ENCODE assay signal across 7 mouse cellular contexts in genomic region chr6:134640485-134641475, GRCm38 (mm10). TPM values are rescaled to one million over a fixed set of nuclear protein-coding genes. Genes with fewer than 3 reads are reported as not detected.
DNase-seq lines count a peak whose midpoint lies in the region; ATAC-seq lines count a peak whose summit lies in the region.

No protein-coding gene starts in this region.

- no peaks in the 10 kb centered on the region for H3K27me3 ChIP-seq in embryonic facial prominence, embryonic 11.5 days (ENCODE audit: control insufficient read depth, insufficient read depth, low read length)
- H3K27me3 ChIP-seq in limb, embryonic 11.5 days (ENCODE audit: control insufficient read depth, insufficient read depth, low read length), result no peaks in the 10 kb centered on the region
- no peaks in the 10 kb centered on the region for H3K27me3 ChIP-seq in midbrain, embryonic 14.5 days (ENCODE audit: control insufficient read depth, insufficient read depth, low read length)

- peak; percentile 97 for DNase-seq in adrenal gland, postnatal 14 days
- DNase-seq in embryonic facial prominence, embryonic 11.5 days (ENCODE audit: low spot score), result peak; percentile 96
- DNase-seq in heart, adult 11 months, result peak; percentile 99
- DNase-seq in kidney, adult 18-20 months, result peak; percentile 93
- peak; percentile 94 for DNase-seq in limb, embryonic 11.5 days (ENCODE audit: low spot score)
- DNase-seq in midbrain, embryonic 14.5 days, result peak; percentile 98
- DNase-seq in spleen, adult 18-20 months, result peak; percentile 87 to 91

- H3K27ac ChIP-seq in embryonic facial prominence, embryonic 11.5 days (replicated peaks; ENCODE audit: low read depth, low read length), result 0 out of 2 replicates have a peak overlapping the region, but pooled peaks have one; percentile 35
- H3K27ac ChIP-seq in limb, embryonic 11.5 days (replicated peaks; ENCODE audit: low read depth, low read length), result no peak overlapping the region
- peak overlapping the region; percentile 86 for H3K27ac ChIP-seq in midbrain, embryonic 14.5 days (replicated peaks; ENCODE audit: low read depth, low read length)

- peak overlapping the region; percentile 79 for H3K4me2 ChIP-seq in embryonic facial prominence, embryonic 11.5 days (ENCODE audit: low read depth, low read length)
- peak overlapping the region; percentile 73 for H3K4me2 ChIP-seq in limb, embryonic 11.5 days (ENCODE audit: low read depth, severe bottlenecking)
- peak overlapping the region; percentile 71 for H3K4me2 ChIP-seq in midbrain, embryonic 14.5 days (ENCODE audit: low read length)

- peak overlapping the region; percentile 85 for H3K9ac ChIP-seq in embryonic facial prominence, embryonic 11.5 days (replicated peaks; ENCODE audit: low read length)
- H3K9ac ChIP-seq in limb, embryonic 11.5 days (ENCODE audit: low read length), result peak overlapping the region; percentile 71
- peak overlapping the region; percentile 92 for H3K9ac ChIP-seq in midbrain, embryonic 14.5 days (replicated peaks; ENCODE audit: low read length)

- H3K9me3 ChIP-seq in embryonic facial prominence, embryonic 11.5 days (replicated peaks; ENCODE audit: control insufficient read depth, low read length), result no peaks in the 10 kb centered on the region
- no peaks in the 10 kb centered on the region for H3K9me3 ChIP-seq in limb, embryonic 11.5 days (ENCODE audit: control insufficient read depth, low read length)
- H3K9me3 ChIP-seq in midbrain, embryonic 14.5 days (ENCODE audit: control insufficient read depth, low read length), result no peaks in the 10 kb centered on the region

- no peaks in the 10 kb centered on the region for H3K36me3 ChIP-seq in embryonic facial prominence, embryonic 11.5 days (replicated peaks; ENCODE audit: control insufficient read depth, insufficient read depth, low read depth, low read length)
- H3K36me3 ChIP-seq in limb, embryonic 11.5 days (ENCODE audit: control insufficient read depth, insufficient read depth, low read length), result no peaks in the 10 kb centered on the region
- peaks cover 5% of the 10 kb centered on the region for H3K36me3 ChIP-seq in midbrain, embryonic 14.5 days (ENCODE audit: control insufficient read depth, insufficient read depth, low read length)

- 2% methylated on average over 61 of the region's 65 CpGs for WGBS in embryonic facial prominence, embryonic 11.5 days
- 1% methylated on average over 65 of the region's 65 CpGs for WGBS in limb, embryonic 11.5 days
- WGBS in midbrain, embryonic 14.5 days, result 2% methylated on average over 63 of the region's 65 CpGs

- ATAC-seq in embryonic facial prominence, embryonic 11.5 days (replicated peaks; ENCODE audit: insufficient number of reproducible peaks, low FRiP score, low TSS enrichment, low read depth), result peak; percentile 98
- peak; percentile 97 for ATAC-seq in limb, embryonic 11.5 days (ENCODE audit: insufficient number of reproducible peaks, low FRiP score, low TSS enrichment, low read depth)
- peak; percentile 99 for ATAC-seq in midbrain, embryonic 14.5 days (ENCODE audit: low FRiP score, low TSS enrichment)

- H3K4me3 ChIP-seq in embryonic facial prominence, embryonic 11.5 days (ENCODE audit: low read depth, low read length), result peak overlapping the region; percentile 87
- H3K4me3 ChIP-seq in limb, embryonic 11.5 days (ENCODE audit: low read depth, low read length), result peak overlapping the region; percentile 87
- peak overlapping the region; percentile 86 for H3K4me3 ChIP-seq in midbrain, embryonic 14.5 days (replicated peaks; ENCODE audit: low read depth, low read length)

- H3K4me1 ChIP-seq in embryonic facial prominence, embryonic 11.5 days (ENCODE audit: control insufficient read depth, insufficient read depth, low read length), result no peaks in the 10 kb centered on the region; the same call in 1 of the 2 replicates
- H3K4me1 ChIP-seq in limb, embryonic 11.5 days (ENCODE audit: control insufficient read depth, insufficient read depth, low read length), result no peaks in the 10 kb centered on the region
- H3K4me1 ChIP-seq in midbrain, embryonic 14.5 days (ENCODE audit: control insufficient read depth, insufficient read depth, low read length), result peaks cover 4% of the 10 kb centered on the region

RNA-seq across cellular contexts. Expression of gene Borcs5, which starts 1.5 kb away (rescaled TPM):
- total RNA-seq in adrenal gland, postnatal 14 days (2021), result 11.9 TPM in 2 replicates
- 19.6 and 20.9 TPM in 2 replicates for polyA plus RNA-seq in embryonic facial prominence, embryonic 11.5 days (2014; fragmentation: Nextera tagmentation; extraction: Ambion mirVana)
- 18.1 and 18.7 TPM in 2 replicates for polyA plus RNA-seq in limb, embryonic 11.5 days (2014; fragmentation: Nextera tagmentation; extraction: Ambion mirVana)
- polyA plus RNA-seq in midbrain, embryonic 14.5 days (2014; fragmentation: Nextera tagmentation; extraction: Ambion mirVana), result 51.3 and 57.5 TPM in 2 replicates

RNA-seq across cellular contexts. Expression of gene Mansc1, which starts 8.5 kb away (rescaled TPM):
- 4.7 and 5.7 TPM in 2 replicates for total RNA-seq in adrenal gland, postnatal 14 days (2021)
- polyA plus RNA-seq in embryonic facial prominence, embryonic 11.5 days (2014; fragmentation: Nextera tagmentation; extraction: Ambion mirVana), result 0.39 and 0.68 TPM in 2 replicates
- polyA plus RNA-seq in limb, embryonic 11.5 days (2014; fragmentation: Nextera tagmentation; extraction: Ambion mirVana), result 0.33 and 0.58 TPM in 2 replicates
- polyA plus RNA-seq in midbrain, embryonic 14.5 days (2014; fragmentation: Nextera tagmentation; extraction: Ambion mirVana), result 0.91 and 1.0 TPM in 2 replicates
